Mouse (Mus musculus) layer of hippocampus, adult 11-12 months (tissue): Measurements from ENCODE around the gene Olfr1220.

ENCODE experiments used
- DNase-seq: peaks from one replicate; pipeline ENCODE4 v3.0.0; 2022; ENCODE audit warnings: low spot score

The Olfr1220 gene

GRCm38 (mm10) chr2:89106735-89107134 lies at the start of gene Olfr1220:
TSS of gene Olfr1220 (minus strand) at chr2:89106835.
- DNase-seq: no peak

- DNase-seq: no peak
Measured at GRCm38 (mm10) chr2:89151460-89151859, 44.8 kb upstream of the Olfr1220 start, which contains the start of gene Olfr1223. TSS of gene Olfr1223 (minus strand) at chr2:89151560.

GRCm38 (mm10) chr2:89132954-89133353 lies 26.3 kb upstream of the Olfr1220 start, which contains the start of gene Olfr1222:
TSS of gene Olfr1222 (minus strand) at chr2:89133054.
- no peak for DNase-seq

- no peak for DNase-seq
Measured at GRCm38 (mm10) chr2:89117183-89117582, 10.5 kb upstream of the Olfr1220 start, which contains the start of gene Olfr1221. TSS of gene Olfr1221 (minus strand) at chr2:89117283.

- no peak for DNase-seq
Measured at GRCm38 (mm10) chr2:89105651-89106050, 984 bp downstream of the Olfr1220 start.

- no peak for DNase-seq
Measured at GRCm38 (mm10) chr2:89093848-89094247, 12.8 kb downstream of the Olfr1220 start.

- no peak for DNase-seq
Measured at GRCm38 (mm10) chr2:89083413-89083812, 23.2 kb downstream of the Olfr1220 start, which contains the start of gene Olfr1219. TSS of gene Olfr1219 (minus strand) at chr2:89083513.

- DNase-seq: no peak
Measured at GRCm38 (mm10) chr2:89081487-89081886, 25.1 kb downstream of the Olfr1220 start.

- DNase-seq: no peak
Measured at GRCm38 (mm10) chr2:89061087-89061486, 45.5 kb downstream of the Olfr1220 start, which contains the start of gene Olfr1218. TSS of gene Olfr1218 (minus strand) at chr2:89061187.
